Mouse (Mus musculus): ENCODE data around the gene Slc37a1.

Gene Slc37a1

GRCm38 (mm10) chr17:31286492-31286891, at the start of gene Slc37a1:
Gene Slc37a1, plus strand, starts transcription at chr17:31286792.
- DNase-seq = no peak

DNA sequence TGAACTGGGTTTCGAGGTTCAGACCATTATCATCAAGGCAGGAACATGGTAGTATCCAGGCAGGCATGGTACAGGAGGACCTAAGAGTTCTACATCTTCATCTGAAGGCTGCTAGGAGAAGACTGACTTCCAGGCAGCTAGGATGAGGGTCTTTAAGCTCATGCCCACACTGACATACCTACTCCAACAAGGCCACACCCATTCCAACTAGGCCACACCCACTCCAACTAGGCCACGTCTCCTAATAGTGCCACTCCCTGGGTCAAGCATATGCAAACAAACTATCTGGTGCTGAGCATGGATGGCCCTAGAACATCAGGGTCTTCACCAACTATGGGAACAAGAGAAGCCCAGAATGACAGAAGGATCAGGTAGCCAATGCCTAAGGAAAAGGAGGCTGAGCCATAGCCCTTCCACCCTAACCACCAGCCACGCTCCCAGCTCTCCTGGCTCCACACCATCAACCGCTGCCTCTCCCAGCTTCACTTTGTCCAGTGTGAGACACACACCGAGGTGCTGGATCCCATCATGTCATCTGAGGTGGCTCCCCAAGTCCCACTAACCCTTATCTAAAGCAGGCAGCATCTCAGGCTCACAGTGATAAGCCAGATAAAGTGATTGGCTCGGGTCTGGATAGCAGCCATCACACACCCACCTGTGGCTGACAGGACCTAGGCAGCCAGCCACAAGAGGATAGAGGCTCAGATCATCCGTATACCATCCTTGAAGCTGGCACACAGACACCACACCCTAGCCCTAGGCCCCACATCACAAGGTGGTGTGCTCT, 48.2 kb upstream of the Slc37a1 start:
- DNase-seq = no peak

GRCm38 (mm10) chr17:31241156-31241555, 45.4 kb upstream of the Slc37a1 start:
- no peak for DNase-seq

DNA sequence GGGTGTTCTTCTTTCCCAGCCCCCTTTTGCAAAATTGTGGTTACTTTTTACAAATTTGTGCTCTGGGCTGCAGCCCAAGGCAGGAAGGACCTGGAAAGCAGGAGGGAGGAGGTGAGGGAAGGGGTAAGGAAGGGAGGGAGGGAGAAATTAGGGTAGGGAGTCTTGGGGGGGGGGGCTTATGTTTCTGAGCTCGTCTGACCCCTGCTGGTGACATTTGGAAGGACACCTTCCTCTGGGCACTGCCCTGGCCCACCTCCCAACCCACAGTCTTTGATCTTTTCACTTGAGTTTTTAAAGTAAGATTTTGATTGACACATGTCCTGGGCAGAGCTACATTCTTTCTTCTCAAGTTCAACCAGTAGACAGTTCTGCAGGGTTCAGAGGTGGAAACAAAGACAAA, 43.8 kb upstream of the Slc37a1 start:
- no peak for DNase-seq

DNA sequence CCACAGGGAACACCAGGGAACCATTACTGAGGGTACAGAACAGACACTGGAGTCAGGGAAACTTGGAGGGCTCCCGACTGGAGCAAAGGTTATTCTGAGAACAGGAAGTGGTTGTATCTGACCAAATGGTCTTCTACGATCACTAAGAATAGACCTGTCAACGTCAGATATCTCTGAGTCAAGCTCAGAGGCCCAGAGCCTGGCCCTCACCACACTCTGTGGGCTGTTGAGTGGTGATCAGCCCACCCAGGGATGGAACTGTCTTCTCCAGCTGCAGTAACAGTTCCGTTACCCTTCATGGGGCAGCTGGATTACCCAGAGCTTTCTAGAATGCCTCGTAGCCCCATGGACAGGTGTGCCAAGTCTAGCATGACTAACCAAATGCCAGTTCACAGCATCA, 41.3 kb upstream of the Slc37a1 start:
- DNase-seq = no peak

DNA sequence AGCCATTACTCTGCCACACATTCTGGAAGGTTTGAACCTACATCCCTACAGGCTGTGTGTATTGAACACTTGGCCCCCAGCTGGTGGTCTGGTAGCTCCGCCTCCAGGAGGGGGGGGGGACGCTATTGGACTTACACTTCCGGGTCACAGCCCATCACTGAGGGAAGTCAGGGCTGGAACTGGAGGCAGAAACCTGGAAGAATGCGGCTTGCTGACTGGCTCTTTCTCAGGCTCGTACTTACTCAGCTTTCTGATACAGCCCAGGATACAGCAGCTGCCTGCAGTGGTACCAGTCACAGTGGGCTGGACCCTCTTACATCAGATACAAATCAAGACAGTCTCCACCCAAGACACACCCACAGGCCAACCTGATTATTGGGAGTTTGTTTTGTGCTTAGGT, 39.4 kb upstream of the Slc37a1 start:
- DNase-seq = no peak

DNA sequence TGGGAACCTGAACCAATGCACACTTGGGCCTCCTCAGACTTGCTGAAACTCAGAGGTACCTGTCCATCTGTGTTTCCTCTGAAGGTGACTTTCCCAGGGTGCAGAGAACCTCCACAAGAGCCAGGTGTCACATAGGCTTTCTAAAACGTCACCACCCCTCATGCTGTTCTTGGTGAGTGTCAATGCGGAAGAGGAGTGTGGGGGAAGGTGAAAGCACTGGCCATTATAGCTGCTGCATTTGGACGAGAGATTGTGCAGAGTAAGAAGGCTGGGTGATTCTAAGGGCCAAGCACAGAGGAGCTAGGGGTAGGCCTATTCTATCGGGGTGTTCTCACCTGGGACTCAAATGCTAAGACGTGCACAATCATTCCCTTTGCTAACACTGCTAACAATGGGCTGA, 32.6 kb upstream of the Slc37a1 start:
- DNase-seq = no peak

- peak; percentile 83 for DNase-seq
These were observed 32.1 kb upstream of the Slc37a1 start for GRCm38 (mm10) chr17:31254463-31254931.

- no peak for DNase-seq
These were observed 29.4 kb upstream of the Slc37a1 start for GRCm38 (mm10) chr17:31257149-31257548.

DNA sequence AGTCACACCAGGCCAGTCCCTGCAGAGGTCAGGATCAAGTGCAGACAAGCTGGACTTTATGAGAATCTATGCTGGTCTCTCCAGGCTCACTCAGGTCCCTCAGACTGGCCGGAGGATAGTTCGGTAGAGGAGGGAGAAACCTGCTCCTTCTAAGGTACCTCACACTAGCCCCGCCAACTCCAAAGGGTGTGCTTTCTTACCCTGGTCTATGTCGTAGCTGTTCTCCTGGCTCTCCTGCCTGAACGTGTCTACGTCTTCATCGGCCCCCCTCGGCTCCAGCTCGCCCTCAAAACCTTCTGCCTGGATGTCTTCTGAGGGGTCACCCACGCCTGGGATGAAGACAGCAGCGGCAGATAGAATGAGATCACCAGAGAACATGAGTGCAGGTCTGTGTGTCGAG, 28.7 kb upstream of the Slc37a1 start:
- DNase-seq = no peak

DNA sequence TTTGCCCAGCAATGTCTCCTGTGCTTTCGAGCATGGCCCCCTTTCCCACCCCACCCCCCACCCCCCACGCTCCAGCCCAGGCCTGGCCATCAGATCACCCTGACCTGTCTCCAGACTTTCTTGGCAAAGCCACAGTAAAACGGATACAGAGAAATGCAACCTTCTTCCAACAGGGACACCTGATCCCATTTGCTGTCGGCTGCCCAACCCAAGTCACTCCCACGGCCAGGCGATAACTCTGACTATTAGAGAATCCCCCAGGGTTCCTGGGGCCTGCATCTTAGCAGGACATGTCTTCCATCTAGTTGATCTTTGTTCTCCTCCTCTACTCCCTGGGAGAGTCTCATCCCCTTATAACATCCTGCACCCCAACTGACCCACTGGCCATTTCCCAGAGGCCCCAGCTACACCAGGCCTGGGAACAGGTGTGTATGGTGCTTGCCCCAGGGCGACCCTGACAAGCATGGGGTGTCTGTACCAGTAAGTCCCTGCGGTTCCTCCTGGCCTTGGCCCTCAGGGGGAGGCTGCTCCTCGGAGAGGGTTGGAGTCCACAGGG, 28.2 kb upstream of the Slc37a1 start:
- no peak for DNase-seq

DNA sequence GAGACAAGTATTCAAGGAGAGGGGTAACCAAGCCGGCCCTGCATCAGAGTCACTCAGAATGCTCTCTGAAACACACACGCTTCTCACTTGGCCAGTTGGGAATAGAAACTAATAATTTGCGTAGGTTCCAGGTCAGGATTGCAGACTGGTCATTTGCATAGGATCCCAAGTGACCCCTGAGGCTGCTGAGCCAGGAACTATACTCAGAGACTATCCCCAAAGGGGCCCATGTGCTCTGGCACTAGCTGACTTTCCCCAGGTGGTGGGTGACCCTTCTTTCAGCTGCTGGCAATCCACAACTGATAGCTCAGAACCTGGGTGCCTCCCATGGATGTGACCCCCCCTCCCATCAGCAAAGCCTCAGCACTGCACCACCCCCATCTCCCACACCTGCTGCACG, 27.4 kb upstream of the Slc37a1 start:
- DNase-seq = no peak

DNA sequence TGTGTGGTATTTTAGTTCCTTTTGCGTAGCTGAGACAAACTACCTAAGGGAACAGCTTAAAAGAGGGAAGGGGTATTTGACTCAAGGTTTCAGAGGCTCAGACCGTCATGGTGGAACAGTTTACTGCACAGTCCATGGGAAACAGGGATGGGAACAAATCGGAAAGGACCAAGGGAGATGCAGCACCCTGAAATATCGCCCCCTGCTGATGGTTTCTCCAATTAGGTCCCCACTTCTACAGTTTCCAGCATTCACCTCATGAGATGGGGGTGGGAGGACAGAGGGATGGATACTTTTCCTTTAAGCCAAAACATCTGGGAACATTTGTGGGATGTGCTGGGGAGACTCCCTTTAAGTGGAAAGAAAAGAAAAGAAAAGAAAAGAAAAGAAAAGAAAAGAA, 26.8 kb upstream of the Slc37a1 start:
- DNase-seq = no peak

GRCm38 (mm10) chr17:31260430-31260829, 26.2 kb upstream of the Slc37a1 start:
- no peak for DNase-seq

GRCm38 (mm10) chr17:31261352-31261751, 25.2 kb upstream of the Slc37a1 start:
- DNase-seq = no peak

DNA sequence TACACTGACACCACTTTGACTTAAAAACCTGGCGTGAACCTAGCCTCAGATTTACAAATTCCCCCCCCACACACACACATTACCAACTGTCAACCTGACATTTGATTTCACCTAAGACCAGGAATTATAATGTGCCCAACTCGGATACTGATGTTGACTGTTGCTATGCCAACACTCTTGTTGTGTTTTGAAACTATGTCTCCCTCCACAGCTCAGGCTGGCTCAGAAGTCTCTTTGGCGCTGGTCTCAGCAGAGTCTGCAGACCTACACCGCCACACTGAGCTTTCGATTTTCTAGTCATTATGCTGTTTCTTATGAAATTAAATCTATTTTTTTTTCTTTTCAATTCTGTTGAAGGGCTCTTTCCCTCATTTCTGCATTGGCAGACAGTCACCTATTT, 23.9 kb upstream of the Slc37a1 start:
- DNase-seq = no peak

GRCm38 (mm10) chr17:31263770-31264169, 22.8 kb upstream of the Slc37a1 start:
- no peak for DNase-seq

DNA sequence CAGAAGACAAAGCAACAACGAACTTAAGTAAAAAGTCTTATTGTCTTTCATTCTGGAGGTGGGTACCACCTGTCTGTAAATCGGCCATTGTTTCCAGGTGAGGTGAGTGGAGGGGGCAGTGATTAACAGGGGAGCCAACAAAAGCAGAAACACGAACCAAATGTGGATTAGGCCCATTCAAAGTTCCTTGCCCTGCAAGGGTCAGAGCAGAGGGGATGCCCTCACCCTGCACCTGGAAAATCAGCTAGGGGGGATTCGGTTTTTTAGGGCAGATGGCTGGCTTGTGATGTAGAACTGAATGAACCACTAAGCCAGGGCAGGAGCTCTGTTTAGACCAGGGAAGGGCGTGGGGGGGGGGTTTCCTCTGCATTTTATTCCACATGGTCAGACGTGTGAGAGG, 22.2 kb upstream of the Slc37a1 start:
- no peak for DNase-seq

DNA sequence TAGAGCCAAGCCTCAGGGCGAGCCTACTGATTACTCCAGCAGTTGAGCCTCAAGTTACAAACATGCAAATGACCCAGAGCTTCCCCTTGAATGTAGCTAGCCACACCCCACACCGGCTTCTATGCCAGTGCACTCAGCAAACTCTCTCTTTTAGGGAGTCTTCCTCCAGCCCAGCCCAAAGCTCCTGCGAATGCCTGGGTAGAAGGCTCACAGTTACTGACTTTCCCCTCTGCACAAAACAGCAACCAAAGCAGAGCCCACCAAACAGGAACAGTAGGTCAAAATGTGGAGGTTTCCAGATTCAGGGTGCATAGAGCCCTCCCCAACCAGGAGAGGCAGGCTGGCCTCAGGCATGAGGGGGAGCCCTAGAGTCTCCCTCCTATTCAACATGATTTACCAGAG, 21.4 kb upstream of the Slc37a1 start:
- DNase-seq = no peak

DNA sequence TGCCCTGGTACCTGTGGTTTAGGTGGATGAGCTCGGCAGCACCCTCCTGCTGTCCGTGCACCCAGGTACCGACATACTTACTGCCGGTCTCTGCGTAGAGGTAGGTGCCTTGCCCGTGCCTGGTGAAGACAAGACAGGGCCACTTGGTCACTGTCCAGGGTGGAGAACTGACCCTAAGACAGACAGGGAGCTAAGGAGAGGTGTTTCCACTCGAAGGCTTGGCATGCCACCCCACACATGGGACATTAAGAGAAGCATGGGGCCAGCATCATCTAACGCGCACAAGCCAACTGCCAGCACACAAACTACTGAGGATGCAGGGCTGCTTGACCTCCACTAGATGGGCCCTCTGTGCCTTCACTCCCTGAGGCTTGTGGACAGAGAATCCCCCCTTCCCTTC, 20.8 kb upstream of the Slc37a1 start:
- DNase-seq = no peak

DNA sequence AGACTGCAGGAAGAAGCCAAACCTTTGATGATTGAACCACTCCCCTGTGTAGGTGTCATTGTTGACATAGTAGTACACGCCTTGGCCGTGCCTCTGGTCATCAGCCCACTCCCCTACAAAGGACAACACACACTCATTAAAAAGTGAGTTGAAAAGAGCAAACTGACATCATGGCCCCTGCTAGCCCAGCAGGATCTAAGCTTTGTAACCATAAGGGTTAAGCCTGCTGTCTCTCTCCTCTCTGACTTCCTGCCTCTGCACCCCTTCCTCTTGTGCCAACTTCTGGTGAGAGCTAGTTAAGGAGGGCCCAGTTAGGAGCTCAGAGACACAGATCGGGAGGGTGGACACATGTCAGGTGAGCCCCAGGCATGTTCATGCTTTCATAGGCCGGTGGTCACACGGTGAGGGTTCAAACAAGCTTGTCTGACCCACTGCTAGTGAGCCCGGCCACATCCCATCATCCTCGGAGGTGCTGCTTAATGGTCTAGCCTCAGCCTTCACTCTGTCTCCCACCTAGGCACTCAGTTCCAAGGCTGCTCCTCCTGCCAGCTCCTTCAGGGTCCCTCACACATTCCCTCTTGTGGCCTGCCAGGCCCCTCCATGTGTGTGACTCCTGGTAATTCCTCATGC, 20.2 kb upstream of the Slc37a1 start:
- no peak for DNase-seq

DNA sequence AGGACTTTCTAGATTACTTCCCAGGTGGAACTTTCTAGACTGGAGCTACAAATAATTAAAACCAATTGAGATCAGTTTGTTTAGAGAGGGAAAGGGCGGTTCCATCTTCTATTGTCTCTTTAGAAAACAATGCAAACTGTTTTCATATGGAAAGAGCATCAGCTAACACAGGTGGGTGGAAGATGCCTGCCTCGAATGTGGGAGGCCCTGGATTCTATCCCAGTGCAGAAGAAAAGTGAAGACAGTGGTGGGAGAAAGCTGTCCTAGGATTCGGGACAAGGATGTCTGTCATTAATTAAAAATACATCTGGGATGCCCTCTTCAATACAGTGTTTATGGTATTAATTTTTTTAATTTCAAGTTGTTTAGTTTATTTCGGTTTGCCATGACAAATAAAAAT, 19.5 kb upstream of the Slc37a1 start:
- DNase-seq = peak; percentile 57

- no peak for DNase-seq
These were observed 19.0 kb upstream of the Slc37a1 start for GRCm38 (mm10) chr17:31267603-31268002.

GRCm38 (mm10) chr17:31268016-31268415, 18.6 kb upstream of the Slc37a1 start:
- DNase-seq = no peak
